Mouse (Mus musculus): ENCODE data around the gene 2510039O18Rik.

- TF ChIP-seq CTCF (conservative IDR thresholded peaks at IDR 0.05; ENCODE audit: low read length) (no peak), NANOG (IDR thresholded peaks at IDR 0.05; ENCODE audit: borderline replicate concordance, low read length) (no peak), POU5F1 (IDR thresholded peaks at IDR 0.05; ENCODE audit: borderline replicate concordance, low read length) (no peak)
Measured at GRCm38 (mm10) chr4:147993571-147994095, 52.9 kb downstream of the 2510039O18Rik start.
